Mouse (Mus musculus) thymus, adult 2 months (tissue): ENCODE measurements around the gene Celf2.

Experiments
- CTCF ChIP-seq: fragments of 200-500 bp; IDR thresholded peaks from 2 replicates; pipeline ENCODE4 v1.5.1; 2012; ENCODE audit warnings: mild to moderate bottlenecking, control low read depth, low read length, moderate library complexity, borderline replicate concordance; ENCODE audit not compliant: control insufficient read depth, poor library complexity, insufficient read depth; ENCODE audit errors: extremely low read depth
- POLR2A ChIP-seq: fragments of 200-500 bp; IDR thresholded peaks from 2 replicates; pipeline ENCODE4 v1.6.1; 2012; ENCODE audit warnings: mild to moderate bottlenecking, low read length, control low read depth, moderate library complexity; ENCODE audit not compliant: control insufficient read depth, poor library complexity, insufficient read depth; ENCODE audit errors: extremely low read depth

DNA sequence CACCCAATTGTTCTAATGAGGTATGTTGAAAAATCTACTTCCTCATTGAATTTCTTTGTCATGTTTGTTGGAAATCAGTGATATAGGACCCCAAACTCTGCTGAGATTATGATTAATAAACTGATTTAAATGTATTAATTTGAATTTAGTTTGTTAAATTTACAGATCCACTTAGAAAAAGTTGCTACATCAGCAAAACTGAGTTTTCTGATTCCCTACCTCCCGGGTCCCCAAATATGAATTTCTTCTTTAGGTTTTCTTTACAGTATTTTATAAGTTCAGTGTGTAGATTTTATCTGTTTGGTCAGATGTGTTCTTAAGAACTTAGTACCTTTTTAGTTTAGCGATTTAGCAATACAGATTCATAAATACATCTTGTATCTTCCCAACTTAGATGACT is 533.1 kb downstream of the Celf2 start:
- TF ChIP-seq CTCF (no peak), POLR2A (no peak)
